Mouse (Mus musculus) heart, embryonic 14.5 days (tissue): ENCODE measurements around the gene Cxadr. TPM values are rescaled to one million over a fixed set of nuclear protein-coding genes. Genes with fewer than 3 reads are reported as not detected.

ENCODE experiments used
- ATAC-seq: fragments of 200-750 bp; cut with Nextera tagmentation; 2 replicates; pipeline ENCODE4 v1.8.0; 2017; ENCODE audit warnings: low read depth, moderate TSS enrichment; ENCODE audit not compliant: insufficient number of reproducible peaks, insufficient read depth, low FRiP score
- H3K27ac ChIP-seq, 2 experiments: fragments of 200-500 bp in 1 of 2; fragments of 300-500 bp in 1 of 2; sonication (generic) in 1 of 2; replicated peaks in 1 of 2; 2 replicates each; pipeline ENCODE4 v1.5.1; 2012 to 2014; ENCODE audit warnings: low read depth in 2 of 2, low read length in 2 of 2, control low read depth in 1 of 2, mild to moderate bottlenecking in 1 of 2, mixed read lengths in 1 of 2; ENCODE audit not compliant: control insufficient read depth in 1 of 2, insufficient read depth in 1 of 2
- H3K27me3 ChIP-seq: fragments of 300-500 bp; sonication (generic); 2 replicates; pipeline ENCODE4 v1.6.1; 2014; ENCODE audit warnings: mild to moderate bottlenecking, low read length, control low read depth; ENCODE audit not compliant: control insufficient read depth, insufficient read depth
- H3K36me3 ChIP-seq: fragments of 300-500 bp; sonication (generic); 2 replicates; pipeline ENCODE4 v1.6.1; 2014; ENCODE audit warnings: mild to moderate bottlenecking, control low read depth, low read length, mixed read lengths; ENCODE audit not compliant: control insufficient read depth, insufficient read depth
- H3K4me1 ChIP-seq, 2 experiments: fragments of 200-500 bp in 1 of 2; fragments of 300-500 bp in 1 of 2; sonication (generic) in 1 of 2; 2 replicates each; pipeline ENCODE4 v1.6.1; 2012 to 2014; ENCODE audit warnings: low read length in 2 of 2, control low read depth in 1 of 2, mixed read lengths in 1 of 2; ENCODE audit not compliant: control insufficient read depth in 2 of 2, insufficient read depth in 2 of 2
- H3K4me2 ChIP-seq: fragments of 300-500 bp; sonication (generic); 2 replicates; pipeline ENCODE4 v1.6.1; 2014; ENCODE audit warnings: mild to moderate bottlenecking, low read length
- H3K4me3 ChIP-seq, 2 experiments: fragments of 200-500 bp in 1 of 2; fragments of 300-500 bp in 1 of 2; sonication (generic) in 1 of 2; 2 replicates each; pipeline ENCODE4 v1.5.1; 2012 to 2014; ENCODE audit warnings: low read length in 2 of 2, mild to moderate bottlenecking in 2 of 2, control low read depth in 1 of 2, low read depth in 1 of 2, moderate library complexity in 1 of 2; ENCODE audit not compliant: control insufficient read depth in 1 of 2, insufficient read depth in 1 of 2
- H3K9ac ChIP-seq: fragments of 300-500 bp; sonication (generic); 2 replicates; pipeline ENCODE4 v1.6.1; 2014; ENCODE audit warnings: mild to moderate bottlenecking, low read length
- H3K9me3 ChIP-seq: fragments of 300-500 bp; sonication (generic); 2 replicates; pipeline ENCODE4 v1.6.1; 2016; ENCODE audit warnings: low read length, control low read depth; ENCODE audit not compliant: control insufficient read depth
- WGBS: fragments of 180-500 bp; shearing (Covaris S2); extraction: QIAGEN DNeasy Blood & Tissue Kit; methylation state at CpG from one replicate; pipeline ENCODE4 v1.1.7; 2014; 5-methylcytosine and 5-hydroxymethylcytosine counted together
- polyA plus RNA-seq: library from polyadenylated mRNA; unstranded; fragments of >200 nt; fragmentation: Nextera tagmentation; extraction: Ambion mirVana; gene quantifications from 2 replicates; pipeline ENCODE4 v1.2.1, GENCODE M21; 2014

Gene Cxadr
- polyA plus RNA-seq, result 24.6 and 28.7 TPM in 2 replicates

DNA sequence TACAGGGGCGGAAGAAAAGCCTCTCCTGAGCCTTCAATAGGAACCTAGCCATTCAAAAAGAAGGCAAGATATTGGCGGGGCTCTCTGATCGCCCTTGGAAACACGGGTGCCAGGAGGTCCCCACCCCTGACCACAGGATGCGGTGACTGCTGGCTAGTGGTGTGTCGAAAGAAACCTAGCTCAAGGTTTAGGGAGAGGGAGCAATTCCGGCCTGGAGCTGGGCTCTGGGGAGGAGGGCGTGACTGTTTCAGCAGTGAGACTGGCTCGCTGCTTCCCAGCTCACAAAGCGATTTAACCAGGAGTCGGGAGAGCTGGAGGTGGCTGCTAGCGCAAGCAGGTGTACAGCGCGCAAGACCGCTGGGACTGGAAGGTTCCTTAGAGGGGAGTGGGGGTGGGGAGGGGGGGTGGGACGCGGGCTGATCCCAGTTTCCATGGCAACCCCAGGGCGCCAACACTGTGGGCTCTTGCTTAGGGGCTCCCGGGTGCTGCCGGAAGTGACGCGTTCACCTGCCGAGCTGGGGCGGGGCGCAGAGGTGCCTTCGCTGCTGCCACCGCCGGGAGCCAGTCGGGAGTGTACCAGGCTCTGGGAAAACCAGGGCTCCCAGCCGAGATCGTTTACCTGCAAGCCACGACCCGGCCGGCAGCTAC is at the start of gene Cxadr:
TSS of gene Cxadr (plus strand) at position 307 of the 648 bp plus-strand sequence.
- H3K4me1 ChIP-seq, result peaks cover 6 to 26% of the 10 kb centered on the region in 2 experiments
- no peaks in the 10 kb centered on the region for H3K36me3 ChIP-seq
- H3K9ac ChIP-seq, result peak within 1 kb of the TSS; percentile 94
- H3K4me3 ChIP-seq, result peak within 1 kb of the TSS; percentile 77 to 87
- no peaks in the 10 kb centered on the region for H3K9me3 ChIP-seq
- WGBS, result under 1% methylated on average over 34 of the region's 34 CpGs
- peak; percentile 75 for ATAC-seq
- no peaks in the 10 kb centered on the region for H3K27me3 ChIP-seq
- H3K27ac ChIP-seq, result peak within 1 kb of the TSS; percentile 76 to 81
- peak within 1 kb of the TSS; percentile 73 for H3K4me2 ChIP-seq

DNA sequence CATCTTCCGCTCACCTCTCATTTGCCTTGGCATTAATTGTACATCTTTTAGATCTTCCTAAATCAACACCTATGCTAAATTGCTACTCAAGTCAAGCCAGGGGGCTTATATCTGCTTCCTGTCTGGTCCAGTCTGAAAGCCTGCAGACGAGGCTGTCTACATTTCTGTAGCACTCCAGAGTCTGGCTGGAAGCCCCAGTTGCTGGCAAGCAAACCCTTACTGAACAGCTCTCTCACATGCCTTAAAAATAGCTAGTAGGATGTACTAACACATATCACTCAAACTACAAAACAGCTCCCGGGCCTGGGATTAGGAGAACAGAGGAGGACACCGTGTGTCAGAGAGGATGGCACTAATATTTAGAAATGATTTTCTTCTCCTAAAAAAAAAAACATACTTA is 42.3 kb upstream of the Cxadr start:
- Histone ChIP-seq H3K4me3 (no peak overlapping the region), H3K4me2 (peak overlapping the region; percentile 47), H3K36me3 (no peaks in the 10 kb centered on the region), H3K4me1 (peaks cover 8 to 22% of the 10 kb centered on the region in 2 experiments), H3K9me3 (no peaks in the 10 kb centered on the region), H3K9ac (no peak overlapping the region), H3K27me3 (no peaks in the 10 kb centered on the region), H3K27ac (peak overlapping the region; percentile 85 to 89)
- 16% methylated on average over 4 of the region's 4 CpGs for WGBS
- peak; percentile 80 for ATAC-seq

DNA sequence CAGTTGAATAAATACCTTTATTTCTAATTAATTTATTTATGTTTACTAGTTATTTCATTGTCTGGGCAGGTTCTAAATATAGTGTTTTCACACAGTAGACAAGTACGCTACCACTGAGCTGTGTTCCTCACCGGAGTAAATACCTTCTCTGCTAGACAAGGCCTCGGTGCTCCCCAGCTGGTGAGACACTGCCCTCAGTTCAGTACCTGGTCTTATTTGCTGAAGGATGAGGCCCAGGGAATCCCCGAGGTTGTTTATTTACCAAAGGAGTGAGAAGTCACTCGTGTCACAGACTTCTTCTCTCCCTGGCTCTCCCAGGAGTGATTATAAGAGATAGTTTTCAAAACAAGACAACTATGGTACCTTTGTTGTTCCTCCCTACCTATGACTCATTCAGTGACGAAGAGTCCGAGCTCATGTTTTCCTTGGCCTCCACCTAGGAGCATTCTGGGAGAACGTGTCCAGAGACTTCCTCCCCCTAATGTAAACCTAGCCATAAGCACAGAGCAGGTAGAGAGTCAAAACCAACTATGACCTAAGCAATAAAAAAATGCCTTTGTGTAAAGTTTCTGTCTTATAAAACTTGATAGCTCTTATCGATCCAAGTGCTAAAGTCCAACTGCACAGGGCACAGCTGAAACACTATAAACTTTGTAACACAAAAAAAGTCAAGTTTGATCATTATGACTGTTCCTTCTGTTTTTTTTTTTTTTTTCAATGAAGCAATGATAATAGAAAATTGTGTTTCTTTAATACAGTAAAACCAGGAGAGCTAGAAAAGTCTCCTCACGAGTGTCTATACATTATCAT is 41.0 kb upstream of the Cxadr start:
- Histone ChIP-seq H3K4me2 (no peak overlapping the region), H3K36me3 (no peaks in the 10 kb centered on the region), H3K27ac (no peak overlapping the region), H3K27me3 (no peaks in the 10 kb centered on the region), H3K4me3 (no peak overlapping the region), H3K9ac (no peak overlapping the region), H3K4me1 (peaks cover 12 to 25% of the 10 kb centered on the region in 2 experiments), H3K9me3 (no peaks in the 10 kb centered on the region)
- 65% methylated on average over 10 of the region's 10 CpGs for WGBS
- no peak for ATAC-seq

DNA sequence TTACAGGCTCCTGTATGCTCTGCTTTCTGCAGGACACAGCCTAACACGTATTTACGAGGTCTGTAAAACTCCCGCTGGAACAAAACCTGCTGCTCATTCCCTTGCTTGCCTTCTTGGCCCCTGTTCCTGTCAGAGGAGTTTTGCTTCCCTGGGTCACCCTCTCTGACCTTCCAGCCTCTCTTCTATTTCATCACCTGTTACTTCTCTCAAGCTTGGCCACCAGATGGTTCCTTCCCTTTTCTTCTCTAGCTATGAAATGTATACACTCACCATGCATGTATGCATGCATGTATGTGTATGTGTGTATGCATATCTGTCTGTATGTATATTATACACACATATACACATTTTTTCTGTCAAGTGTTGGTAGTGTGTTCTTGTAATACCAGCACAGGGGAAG is 39.8 kb upstream of the Cxadr start:
- H3K4me2 ChIP-seq, result no peak overlapping the region
- no peak overlapping the region for H3K27ac ChIP-seq
- H3K9me3 ChIP-seq, result no peaks in the 10 kb centered on the region
- 73% methylated on average over 3 of the region's 3 CpGs for WGBS
- H3K27me3 ChIP-seq, result no peaks in the 10 kb centered on the region
- H3K9ac ChIP-seq, result no peak overlapping the region
- H3K4me1 ChIP-seq, result peaks cover 15 to 32% of the 10 kb centered on the region in 2 experiments
- ATAC-seq, result no peak
- no peak overlapping the region for H3K4me3 ChIP-seq
- H3K36me3 ChIP-seq, result no peaks in the 10 kb centered on the region

DNA sequence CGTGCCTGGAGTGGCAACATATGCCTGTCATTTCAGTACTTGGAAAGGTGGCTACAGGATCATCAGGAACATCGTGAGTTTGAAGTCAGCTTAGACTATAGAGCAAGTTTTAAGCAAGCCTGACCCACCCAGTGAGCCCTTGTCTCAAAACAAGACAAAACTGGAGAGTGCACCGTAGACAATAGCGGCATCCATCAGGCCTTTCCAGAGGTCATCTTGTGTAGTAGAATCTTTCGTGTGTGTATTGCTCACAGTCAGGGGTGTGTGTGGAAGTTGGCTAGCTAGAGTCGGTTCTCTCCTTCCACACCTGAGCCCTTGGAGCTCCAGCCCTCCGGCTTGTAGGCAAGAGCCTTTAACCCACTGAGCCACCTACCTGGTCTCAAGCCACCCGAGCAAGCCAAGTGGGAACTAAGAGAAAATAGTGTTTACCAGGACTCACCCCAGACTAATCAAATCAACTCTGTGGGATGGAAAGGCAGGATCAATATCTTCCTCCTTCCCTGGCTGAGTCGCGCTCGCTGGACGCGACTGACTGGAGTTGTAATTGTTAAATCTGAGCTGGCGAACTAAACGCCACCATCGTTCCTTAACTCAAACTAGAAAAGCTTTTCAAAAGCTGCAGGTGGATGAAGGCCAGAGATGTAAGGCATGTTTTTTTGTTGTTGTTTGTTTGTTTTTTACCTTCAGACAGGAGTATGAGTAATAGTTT is 36.7 kb upstream of the Cxadr start:
- Histone ChIP-seq H3K9ac (peak overlapping the region; percentile 75), H3K36me3 (no peaks in the 10 kb centered on the region), H3K4me3 (peak overlapping the region; percentile 41 to 45), H3K4me1 (peaks cover 9 to 19% of the 10 kb centered on the region in 2 experiments), H3K27me3 (no peaks in the 10 kb centered on the region), H3K27ac (peak overlapping the region; percentile 81 to 90), H3K4me2 (peak overlapping the region; percentile 74), H3K9me3 (no peaks in the 10 kb centered on the region)
- 18% methylated on average over 16 of the region's 16 CpGs for WGBS
- ATAC-seq, result no peak

DNA sequence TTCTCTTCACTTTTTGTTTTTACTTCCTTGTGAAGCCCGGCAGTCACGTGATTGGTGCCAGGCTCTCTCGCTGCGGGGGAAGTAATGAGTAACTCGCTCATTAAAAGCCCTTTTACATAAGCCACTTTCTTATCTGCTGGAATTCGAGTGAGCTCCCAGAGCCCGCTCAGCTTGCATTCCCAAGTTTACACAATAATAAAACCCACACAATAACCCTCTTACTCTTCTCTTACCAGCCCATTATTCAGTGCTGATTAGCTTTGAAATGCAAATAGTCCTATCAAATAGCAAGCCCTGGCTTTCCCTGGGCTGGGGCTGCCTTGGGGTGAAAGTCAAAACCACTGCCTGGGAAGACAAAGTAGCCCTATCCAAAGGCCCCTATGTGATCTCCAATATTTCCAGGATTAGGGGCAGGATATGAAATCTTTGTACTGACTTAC is 36.1 kb upstream of the Cxadr start:
- Histone ChIP-seq H3K27ac (peak overlapping the region; percentile 81 to 90), H3K36me3 (no peaks in the 10 kb centered on the region), H3K9me3 (no peaks in the 10 kb centered on the region), H3K9ac (peak overlapping the region; percentile 75), H3K4me2 (peak overlapping the region; percentile 74), H3K4me1 (peaks cover 7 to 13% of the 10 kb centered on the region in 2 experiments), H3K4me3 (peak overlapping the region; percentile 41 to 45), H3K27me3 (no peaks in the 10 kb centered on the region)
- ATAC-seq, result peak; percentile 54
- whole genome bisulfite sequencing, result 0% methylated on average over 7 of the region's 7 CpGs

DNA sequence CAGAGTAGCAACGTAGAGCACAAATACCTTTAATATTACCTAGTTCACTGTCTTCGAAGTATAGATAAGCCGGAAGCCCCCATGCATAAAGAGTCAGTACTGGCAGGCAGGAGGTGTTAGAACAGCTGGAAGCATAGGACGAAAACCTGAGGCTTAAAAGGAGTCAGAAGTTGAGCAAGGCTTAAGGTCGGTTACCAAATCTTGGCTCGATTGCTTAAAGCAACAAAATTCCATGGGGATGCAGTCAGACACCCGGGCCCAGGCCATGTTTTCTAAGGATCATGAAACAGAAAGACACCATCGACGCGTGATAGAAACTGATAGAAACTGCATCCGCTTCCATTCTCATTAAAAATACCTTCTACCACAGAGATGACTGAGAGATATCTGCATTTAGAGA is 35.5 kb upstream of the Cxadr start:
- H3K4me3 ChIP-seq, result no peak overlapping the region
- H3K4me2 ChIP-seq, result peak overlapping the region; percentile 74
- no peak for ATAC-seq
- peaks cover 7 to 10% of the 10 kb centered on the region in 2 experiments for H3K4me1 ChIP-seq
- no peak overlapping the region for H3K9ac ChIP-seq
- H3K36me3 ChIP-seq, result no peaks in the 10 kb centered on the region
- WGBS, result 30% methylated on average over 11 of the region's 11 CpGs
- H3K9me3 ChIP-seq, result no peaks in the 10 kb centered on the region
- no peaks in the 10 kb centered on the region for H3K27me3 ChIP-seq
- H3K27ac ChIP-seq, result peak overlapping the region; percentile 81 to 90; a peak in 3 of 4 replicates
